Mouse (Mus musculus) layer of hippocampus, adult 2 months (tissue): ENCODE data around the gene Stx11. TPM values are rescaled to one million over a fixed set of nuclear protein-coding genes. Genes with fewer than 3 reads are reported as not detected.

ENCODE experiments used
- DNase-seq, 2 experiments: peaks; one replicate each; pipeline ENCODE4 v3.0.0; 2022; ENCODE audit warnings: low spot score in 2 of 2
- H3K27ac ChIP-seq: fragments of 200-600 bp; 2 replicates; pipeline ENCODE4 v1.8.1; 2022
- H3K4me3 ChIP-seq: fragments of 200-600 bp; 2 replicates; pipeline ENCODE4 v1.8.1; 2022; ENCODE audit warnings: mild to moderate bottlenecking
- CTCF ChIP-seq: fragments of 200-600 bp; conservative IDR thresholded peaks from 2 replicates; pipeline ENCODE4 v1.8.1; 2022; ENCODE audit warnings: antibody characterized with exemption, mild to moderate bottlenecking, moderate library complexity
- long read RNA-seq, 2 experiments: library from polyadenylated mRNA; stranded (forward); transcript quantifications; one replicate each; pipeline ENCODE4 v2.0.0; 2021; ENCODE audit warnings: borderline mapping rate in 2 of 2
- total RNA-seq, 2 experiments: library from RNA; stranded (reverse); gene quantifications; 2 replicates each; pipeline ENCODE4 v1.2.3; 2021

The Stx11 gene
- under 1 TPM; 0.07 to 0.33 TPM for total RNA-seq
- long read RNA-seq, experiment 1 = 0 reads
- long read RNA-seq, experiment 2 = 0 reads

DNA sequence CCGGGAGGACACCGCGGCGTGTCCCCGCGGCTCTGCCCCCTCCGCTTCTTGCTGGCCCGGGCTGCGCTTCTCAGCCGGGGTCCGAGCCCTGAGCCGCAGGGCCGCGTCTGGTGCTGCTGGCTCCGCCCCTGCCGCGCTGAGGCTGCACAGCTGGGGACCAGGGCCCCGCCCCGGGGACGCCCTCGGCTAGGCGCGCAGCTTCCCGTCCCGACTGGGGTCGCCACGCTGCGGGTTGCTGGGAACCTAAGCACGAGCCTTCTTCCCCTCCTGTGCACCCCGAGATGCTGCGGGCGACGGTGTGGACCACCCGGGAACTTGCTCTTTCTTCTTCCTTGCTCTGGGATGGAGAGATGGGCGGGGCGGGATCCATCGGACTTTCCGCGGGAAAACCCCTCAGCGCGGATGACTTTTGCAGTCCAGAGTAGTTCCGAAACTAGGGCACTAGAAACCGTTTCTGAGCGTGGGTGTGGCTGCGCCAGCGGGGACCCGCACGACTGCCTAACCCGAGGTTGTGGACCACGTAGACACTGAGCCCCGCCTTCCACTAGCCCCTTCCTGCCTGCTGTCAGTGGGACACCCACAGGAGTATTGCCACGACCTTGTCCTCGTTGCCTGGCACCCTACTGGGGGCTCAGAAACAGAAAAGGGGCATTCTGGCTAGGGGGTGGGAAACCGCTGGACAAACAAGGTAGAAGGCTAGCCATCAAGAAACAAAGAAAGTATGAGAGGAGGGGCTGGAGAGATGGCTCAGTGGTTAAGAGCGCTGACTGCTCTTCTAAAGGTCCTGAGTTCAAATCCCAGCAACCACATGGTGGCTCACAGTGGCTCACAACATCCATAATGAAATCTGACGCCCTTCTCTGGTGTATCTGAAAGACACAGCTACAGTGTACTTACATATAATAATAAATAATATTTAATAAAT is at the start of gene Stx11:
TSS of gene Stx11 (minus strand) at position 148 of the 925 bp plus-strand sequence.
- DNase-seq = no peak

DNA sequence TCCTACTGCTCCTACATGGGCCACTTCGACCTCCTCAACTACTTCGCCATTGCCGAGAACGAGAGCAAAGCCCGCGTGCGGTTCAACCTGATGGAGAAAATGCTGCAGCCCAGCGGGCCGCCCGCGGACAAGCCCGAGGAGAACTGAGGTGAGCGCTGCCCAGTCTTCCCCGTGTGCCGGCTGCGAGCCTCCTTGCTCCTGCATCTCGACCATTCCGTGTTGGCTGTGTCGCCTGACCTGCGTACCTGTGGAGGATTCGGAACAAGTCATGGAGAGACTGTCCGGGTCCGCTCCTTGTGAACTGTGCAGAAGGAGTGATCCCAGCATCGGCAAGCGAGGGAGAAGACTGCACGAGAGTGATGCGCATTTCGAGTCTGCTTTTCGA is 44.6 kb upstream of the Stx11 start:
- Histone ChIP-seq H3K4me3 (peak overlapping the region; percentile 89), H3K27ac (peak overlapping the region; percentile 80)
- no peak for TF ChIP-seq CTCF
- DNase-seq = peak in 1 of 2 experiments; percentile 12

More for the DNA sequence above, at the start of gene Stx11:
- Histone ChIP-seq H3K27ac (no peak within 1 kb of the TSS), H3K4me3 (peak within 1 kb of the TSS; percentile 68)
- no peak for TF ChIP-seq CTCF

DNA sequence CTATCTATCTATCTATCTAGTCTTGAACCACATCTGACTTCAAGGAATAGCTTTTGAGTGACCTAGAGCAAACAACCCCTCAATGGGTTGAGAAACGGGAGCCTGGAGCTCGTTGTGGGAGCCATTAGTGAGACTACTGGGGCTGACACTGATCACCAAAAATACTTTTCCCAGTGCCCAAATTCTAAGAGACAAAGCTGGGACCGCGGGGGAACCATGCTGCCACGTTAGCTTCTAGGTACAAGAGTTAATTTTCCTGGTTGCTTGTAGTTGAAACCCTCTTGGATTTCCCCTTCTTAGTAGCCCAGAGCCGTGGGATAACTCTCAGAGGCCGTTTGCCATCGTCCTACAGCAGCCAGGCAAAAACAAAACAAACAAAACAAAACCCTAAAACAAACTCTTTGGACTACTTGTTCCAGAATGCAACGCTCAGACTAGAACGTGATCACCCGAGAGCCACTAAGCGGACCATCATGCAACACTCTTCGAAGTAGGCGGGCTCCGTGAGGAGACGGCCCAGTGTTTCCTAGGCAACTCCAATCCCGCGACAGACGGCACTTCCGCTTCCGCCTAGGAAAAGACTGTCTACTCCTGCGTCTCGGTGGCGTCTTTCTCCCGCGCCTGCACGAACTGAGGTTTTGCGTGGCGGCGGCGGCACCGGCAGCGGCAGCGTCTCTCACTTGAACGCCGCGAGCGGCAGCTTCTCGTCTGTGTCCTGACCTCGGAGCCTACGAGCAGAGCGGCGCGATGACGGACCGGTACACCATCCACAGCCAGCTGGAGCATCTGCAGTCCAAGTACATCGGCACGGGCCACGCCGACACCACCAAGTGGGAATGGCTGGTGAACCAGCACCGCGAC is 44.0 kb upstream of the Stx11 start:
- Histone ChIP-seq H3K4me3 (peak overlapping the region; percentile 89), H3K27ac (peak overlapping the region; percentile 80)
- DNase-seq = peak; percentile 96 to 98
- TF ChIP-seq CTCF = no peak

DNA sequence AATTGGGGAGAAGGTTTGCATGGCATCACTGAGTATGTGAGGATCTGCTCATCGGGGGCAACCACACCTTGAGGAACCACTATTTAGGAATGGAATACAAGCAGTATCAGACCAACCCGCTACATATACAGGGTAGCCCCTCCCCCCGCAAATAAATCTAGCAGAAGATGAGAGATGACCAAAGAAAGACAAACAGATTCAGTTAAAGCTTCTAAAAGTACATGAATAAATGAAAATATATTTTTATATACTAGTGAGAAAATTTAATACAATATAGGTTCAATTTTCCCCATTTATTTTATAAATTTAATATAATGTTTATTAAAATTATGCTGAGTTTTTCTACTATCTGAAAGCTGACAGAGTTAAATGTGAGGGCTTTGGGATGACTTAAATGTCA is 40.9 kb upstream of the Stx11 start, which contains the start of gene Sf3b5:
TSS of gene Sf3b5 (plus strand) at position 301 of the 400 bp plus-strand sequence.
- no peak within 1 kb of the TSS for H3K27ac ChIP-seq
- TF ChIP-seq CTCF = no peak
- no peak within 1 kb of the TSS for H3K4me3 ChIP-seq
- DNase-seq = no peak

DNA sequence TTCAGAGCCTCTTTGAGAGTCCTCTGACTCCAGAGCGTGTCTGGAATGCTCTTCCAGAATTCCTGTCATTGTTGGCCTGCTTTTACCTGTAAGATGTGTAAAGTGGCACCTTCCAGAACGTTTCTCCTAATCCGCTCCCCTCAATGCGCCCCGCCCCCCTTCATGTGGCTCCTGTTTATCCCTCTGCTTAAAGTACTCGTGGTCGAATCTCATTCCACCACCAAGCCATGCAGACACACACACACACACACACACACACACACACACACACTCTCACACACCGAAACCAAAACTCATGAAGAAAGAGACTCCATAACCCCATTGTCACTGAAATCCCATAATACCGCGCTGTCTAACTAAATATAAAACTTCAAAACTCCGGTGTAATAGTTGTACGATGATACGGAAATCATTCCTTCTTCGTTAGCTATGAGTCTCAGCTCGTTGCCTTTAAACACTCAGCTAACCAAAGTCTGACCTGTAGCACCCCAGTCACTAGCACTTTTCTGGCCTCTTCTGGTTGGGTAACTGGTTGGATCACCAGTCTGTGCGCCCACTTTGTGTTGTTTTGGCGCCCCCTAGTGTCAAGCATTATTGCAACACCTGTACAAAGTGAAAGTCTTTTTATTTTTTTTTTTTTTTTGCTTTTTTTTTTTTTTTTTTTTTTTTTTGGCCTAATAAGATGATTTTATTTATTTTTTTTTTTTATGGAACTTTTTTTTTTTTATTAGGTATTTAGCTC is 32.8 kb upstream of the Stx11 start:
- H3K27ac ChIP-seq = no peak overlapping the region
- DNase-seq = peak; percentile 62 to 87
- peak; percentile 79 for TF ChIP-seq CTCF
- no peak overlapping the region for H3K4me3 ChIP-seq

DNA sequence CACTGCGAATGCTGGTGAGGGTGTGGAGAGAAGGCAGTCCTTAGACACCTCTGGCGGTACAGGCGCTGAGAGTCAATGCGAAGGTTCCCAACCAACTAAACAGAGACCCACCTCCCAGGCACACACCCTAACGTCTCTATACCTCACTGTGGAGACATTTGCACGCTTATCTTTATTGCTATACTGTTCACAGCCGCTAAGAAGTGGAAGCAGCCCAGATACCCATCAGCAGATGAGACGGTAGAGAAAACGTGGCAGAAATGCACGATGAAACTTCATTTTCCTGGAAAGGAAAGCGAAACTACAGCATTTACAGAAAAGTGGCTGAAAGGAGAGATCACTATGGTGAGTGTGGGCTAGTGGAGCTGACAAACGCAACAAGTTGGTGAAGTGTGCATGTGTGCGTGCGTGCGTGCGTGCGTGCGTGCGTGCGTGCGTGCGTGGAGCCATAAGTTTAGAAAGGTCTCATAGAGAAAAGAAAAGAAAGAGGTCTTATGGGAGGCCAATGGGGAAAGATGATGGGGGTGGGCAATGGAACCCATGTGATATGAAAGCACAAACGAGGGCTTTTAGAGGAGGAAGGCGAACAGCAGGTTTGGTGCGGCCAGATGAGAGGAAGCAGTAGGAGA is 29.4 kb upstream of the Stx11 start:
- H3K27ac ChIP-seq = no peak overlapping the region
- no peak for DNase-seq
- TF ChIP-seq CTCF = no peak
- no peak overlapping the region for H3K4me3 ChIP-seq

DNA sequence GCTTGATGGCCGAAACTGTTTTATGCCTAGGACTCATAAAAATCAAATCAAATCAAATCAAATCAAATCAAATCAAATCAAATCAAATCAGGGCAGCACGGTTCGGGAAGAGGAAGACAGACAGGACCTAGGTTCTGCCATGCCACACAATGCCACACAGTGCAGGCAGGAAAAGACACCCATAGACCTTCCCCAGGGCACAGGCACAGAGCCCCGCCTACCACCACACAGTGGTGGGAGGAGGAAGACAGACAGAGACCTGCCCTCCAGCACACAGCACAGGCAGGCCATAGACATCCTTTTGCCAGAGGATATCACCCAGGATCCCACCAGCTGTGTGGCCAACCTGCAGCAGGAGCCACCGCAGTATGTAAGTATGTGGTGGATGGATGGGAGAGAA is 27.9 kb upstream of the Stx11 start:
- DNase-seq = no peak
- H3K4me3 ChIP-seq = no peak overlapping the region
- no peak overlapping the region for H3K27ac ChIP-seq
- no peak for TF ChIP-seq CTCF

DNA sequence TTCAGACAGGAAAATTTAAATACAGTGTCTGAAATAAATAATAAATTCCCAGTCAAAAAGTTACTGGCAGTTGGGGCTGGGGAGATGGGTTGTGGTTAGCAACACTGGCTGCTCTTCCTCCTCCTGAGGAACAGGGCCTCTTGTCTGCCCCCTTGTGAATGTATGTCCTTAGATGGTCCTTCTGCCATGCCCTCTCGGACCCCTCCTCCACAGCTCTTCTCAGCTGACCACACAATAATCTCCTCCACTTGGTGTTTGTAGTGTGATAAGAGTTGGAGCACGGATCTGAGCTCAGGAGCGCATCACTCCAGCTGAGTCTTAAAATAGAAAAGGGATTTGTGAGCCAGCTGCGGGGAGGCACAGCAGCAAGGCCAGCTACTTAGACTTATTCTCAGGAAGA is 22.8 kb upstream of the Stx11 start:
- no peak overlapping the region for H3K4me3 ChIP-seq
- no peak for TF ChIP-seq CTCF
- DNase-seq = no peak
- no peak overlapping the region for H3K27ac ChIP-seq

DNA sequence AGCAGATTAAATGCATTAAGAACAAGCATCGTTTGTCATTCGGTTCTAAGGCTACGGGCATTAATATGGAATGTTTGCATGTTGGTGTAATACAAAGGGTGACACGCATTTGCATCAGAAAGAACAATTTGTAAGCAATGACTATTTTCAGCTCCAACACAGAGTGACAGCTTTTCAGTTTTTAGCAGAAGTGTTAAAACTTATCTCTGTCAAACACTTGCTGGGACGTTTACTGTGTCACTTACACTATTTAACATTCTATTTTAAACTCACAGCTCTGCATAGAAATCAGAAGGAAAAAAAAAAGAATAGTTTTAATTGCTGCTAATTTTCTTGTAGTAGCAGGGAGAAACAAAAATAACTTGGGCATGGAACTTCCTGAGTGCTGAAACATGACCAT is 22.4 kb upstream of the Stx11 start:
- Histone ChIP-seq H3K4me3 (no peak overlapping the region), H3K27ac (no peak overlapping the region)
- no peak for TF ChIP-seq CTCF
- DNase-seq = no peak

DNA sequence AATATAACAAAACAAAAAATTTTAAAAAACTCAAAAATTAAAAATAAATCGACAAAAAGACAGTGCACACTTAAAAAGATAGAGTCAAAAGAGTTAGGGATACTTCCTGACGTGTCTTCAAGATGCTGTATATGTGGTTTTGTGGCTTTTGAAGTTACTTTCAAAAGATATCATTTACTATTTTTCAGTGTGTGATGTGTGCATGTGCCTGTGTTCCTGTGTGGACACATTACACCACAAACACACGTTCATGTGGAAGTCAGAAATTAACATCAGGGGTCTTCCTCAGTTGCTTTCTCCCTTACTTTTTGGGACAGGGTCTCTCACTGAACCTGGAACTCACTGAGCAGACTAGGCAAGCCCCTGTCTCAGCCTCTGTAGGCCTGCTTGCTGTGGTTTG is 20.9 kb upstream of the Stx11 start:
- H3K4me3 ChIP-seq = no peak overlapping the region
- no peak for DNase-seq
- no peak for TF ChIP-seq CTCF
- H3K27ac ChIP-seq = no peak overlapping the region

DNA sequence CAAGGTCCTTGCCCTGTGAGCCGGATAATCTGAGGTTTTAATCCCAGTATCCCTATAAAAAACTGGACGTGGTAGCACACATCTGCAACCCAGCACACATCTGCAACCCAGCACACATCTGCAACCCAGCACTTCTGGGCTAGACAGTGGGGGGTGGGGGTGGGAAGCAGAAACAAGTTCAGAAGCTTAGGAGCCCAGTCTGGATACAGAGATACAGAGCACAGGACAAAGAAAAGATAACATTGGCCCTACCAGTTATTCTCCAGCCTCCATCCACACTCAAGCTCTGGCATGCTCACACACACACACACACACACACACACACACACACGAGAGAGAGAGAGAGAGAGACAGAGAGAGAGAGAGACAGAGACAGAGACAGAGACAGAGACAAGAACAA is 19.4 kb upstream of the Stx11 start:
- no peak for TF ChIP-seq CTCF
- no peak for DNase-seq
- H3K4me3 ChIP-seq = no peak overlapping the region
- no peak overlapping the region for H3K27ac ChIP-seq

DNA sequence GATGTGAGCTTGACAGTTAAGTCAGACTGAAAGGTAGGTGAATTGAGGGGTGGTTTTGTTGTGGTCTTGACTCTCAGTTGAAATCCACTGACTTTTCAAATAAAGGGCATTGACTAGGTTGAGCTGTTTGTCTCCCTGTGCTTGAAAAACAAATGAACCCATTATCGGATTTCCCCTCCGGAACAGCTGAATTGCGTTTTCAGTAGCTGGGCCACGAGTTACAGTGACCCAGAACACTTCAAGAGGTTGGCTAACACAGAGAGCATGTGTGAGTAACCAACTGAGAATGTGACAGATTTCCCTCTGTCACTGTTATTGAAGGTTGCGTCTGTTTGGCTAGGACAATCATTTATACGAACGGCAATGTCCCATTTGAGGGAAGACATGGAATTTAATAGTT is 17.0 kb upstream of the Stx11 start:
- no peak overlapping the region for H3K27ac ChIP-seq
- no peak for DNase-seq
- H3K4me3 ChIP-seq = no peak overlapping the region
- no peak for TF ChIP-seq CTCF
